Mouse (Mus musculus): ENCODE results near the gene Cyb5rl.

The Cyb5rl gene

GRCm38 (mm10) chr4:107061560-107061959 is 5.2 kb upstream of the Cyb5rl start:
- DNase-seq (ENCODE audit: low read depth) = no peak

GRCm38 (mm10) chr4:107063214-107063613 is 3.6 kb upstream of the Cyb5rl start:
- DNase-seq (ENCODE audit: low read depth) = no peak

- DNase-seq (ENCODE audit: low read depth) = no peak
These were observed 2.2 kb upstream of the Cyb5rl start for GRCm38 (mm10) chr4:107064394-107065098.

DNA sequence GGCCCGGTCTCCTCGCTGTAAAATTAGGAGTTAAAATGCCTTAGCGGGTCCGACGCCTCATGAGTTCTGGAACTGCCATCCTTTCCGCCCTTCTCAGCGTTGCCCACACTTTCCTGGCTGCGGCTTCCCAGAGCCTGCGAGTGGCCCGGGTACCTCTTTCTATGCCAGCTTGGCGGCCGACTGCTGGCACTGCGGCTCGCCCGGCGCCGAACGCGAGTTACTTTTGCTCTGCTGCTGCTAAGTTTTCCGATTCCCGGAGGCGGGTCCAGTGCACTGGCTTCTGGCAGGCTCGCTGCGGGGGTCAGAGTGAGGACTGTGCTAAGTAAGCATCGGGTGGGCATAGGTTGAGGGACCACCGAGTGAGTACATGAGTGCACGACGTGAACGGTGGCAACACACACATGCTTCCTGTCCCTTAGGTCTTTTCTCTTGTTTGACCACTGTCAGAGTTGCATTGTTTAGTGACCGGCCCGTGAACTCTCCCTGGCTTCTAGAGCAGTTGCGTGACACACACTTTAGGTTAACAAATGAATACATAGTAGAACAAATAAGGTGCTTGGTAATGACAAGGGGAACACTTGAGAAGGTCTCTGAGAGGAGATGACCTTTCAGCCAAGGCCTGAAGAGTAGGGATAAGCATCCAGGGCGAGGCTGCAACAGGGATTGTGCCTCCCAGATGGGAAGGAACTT is 508 bp downstream of the Cyb5rl start:
- no peak for DNase-seq (ENCODE audit: low read depth)

- no peak for DNase-seq (ENCODE audit: low read depth)
These were observed 5.6 kb downstream of the Cyb5rl start for GRCm38 (mm10) chr4:107072343-107072742.

DNA sequence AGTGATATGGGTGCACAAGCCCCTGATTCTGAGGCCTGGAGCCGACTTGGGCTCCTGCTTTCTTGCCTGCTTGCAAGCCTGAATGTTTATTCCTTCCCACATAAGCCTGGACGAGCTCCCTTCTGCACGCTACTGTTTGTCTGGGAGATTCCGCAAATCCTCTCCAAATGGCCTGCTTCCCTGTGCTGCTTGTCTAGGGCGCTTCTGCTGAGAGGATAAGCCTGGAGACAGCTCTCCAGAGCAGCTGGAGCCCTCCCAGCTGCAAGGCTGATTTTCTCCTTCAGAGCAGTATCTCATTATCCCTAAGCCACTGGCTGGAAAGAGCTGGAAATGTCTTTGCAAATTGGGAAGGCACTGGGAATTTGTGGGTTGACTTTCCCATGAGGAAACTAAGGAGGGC is 8.7 kb downstream of the Cyb5rl start:
- no peak for DNase-seq (ENCODE audit: low read depth)

- no peak for DNase-seq (ENCODE audit: low read depth)
These were observed 12.1 kb downstream of the Cyb5rl start for GRCm38 (mm10) chr4:107078894-107079293.

DNA sequence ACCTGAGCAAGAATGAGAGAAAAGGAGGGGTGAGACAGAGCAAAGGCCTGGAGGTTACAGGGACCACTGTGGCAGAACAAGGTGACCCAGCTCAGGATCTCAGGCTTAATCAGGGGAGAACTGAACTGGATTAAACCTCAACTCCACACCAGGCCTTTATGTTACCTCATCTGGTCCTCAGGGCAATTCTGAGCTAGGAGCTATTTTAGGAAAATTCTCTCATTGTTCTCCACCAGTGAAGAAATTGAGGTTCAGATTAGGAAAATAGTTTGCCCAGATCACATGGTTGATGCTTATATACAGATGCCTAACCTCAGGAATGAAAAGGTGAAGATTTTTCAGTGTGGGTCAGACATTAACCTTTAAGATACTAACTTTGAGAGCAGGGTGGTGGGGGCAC is 12.9 kb downstream of the Cyb5rl start:
- no peak for DNase-seq (ENCODE audit: low read depth)

- DNase-seq (ENCODE audit: low read depth) = no peak
These were observed 15.4 kb downstream of the Cyb5rl start for GRCm38 (mm10) chr4:107082185-107082584.

DNA sequence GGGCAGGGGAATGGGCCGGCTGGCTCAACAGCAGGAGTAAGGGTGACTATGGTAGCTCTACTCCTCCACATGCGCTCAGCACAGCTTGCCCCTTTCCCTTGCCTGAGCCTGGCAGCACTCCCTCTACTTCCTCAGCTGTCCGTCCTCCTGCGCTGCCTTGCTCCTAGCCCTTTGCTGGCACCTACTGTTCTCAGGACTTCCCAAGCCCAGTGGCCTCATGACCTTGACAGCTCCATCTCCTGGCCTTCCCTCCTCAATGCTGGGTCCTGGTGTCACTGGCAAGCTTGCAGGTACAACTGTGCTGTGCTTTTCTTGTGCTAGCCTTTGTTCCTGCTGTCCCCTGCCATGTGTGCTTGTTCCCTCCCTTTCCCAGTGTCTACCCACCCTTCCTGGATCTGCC is 16.3 kb downstream of the Cyb5rl start:
- no peak for DNase-seq (ENCODE audit: low read depth)

GRCm38 (mm10) chr4:107084343-107084742 is 17.6 kb downstream of the Cyb5rl start:
- DNase-seq (ENCODE audit: low read depth) = no peak

DNA sequence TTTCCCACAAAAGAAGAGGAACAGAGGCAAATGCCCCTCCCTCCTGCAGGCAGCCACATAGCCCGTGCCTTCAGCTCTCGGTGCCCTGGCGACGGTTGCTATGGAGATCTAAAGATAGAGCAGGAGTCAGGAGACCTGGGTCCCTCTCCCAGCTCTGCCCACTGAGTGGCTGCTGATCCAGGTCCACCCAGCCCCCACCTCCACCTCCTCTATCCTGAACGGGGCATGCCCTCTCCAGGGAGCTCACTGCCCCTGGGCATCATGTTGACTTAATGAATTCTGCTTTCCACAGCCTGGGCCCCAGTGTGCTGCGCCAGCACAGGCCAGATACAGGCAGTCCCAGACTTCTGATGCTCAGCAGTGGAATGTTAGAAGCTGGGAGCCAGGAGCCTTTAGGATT is 18.1 kb downstream of the Cyb5rl start:
- no peak for DNase-seq (ENCODE audit: low read depth)

DNA sequence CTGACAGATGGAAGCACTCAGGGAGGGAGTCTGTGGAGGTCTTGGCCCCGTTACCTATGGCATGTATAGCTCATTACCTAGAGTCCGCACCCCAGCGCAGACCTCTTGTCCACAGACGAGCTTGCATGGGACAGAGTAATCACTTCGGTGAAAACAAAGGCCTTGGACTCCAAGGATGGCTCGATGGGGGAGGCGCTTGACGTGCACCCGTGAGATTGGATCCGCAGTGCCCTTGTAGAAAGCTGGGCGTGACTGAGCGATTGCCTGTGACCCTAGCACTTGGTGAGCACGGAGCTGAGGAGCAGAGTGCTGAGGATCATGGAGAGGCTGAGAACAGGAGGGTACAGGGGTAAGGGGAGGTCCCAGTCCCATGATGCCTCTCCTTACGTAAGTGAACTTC is 24.9 kb downstream of the Cyb5rl start:
- no peak for DNase-seq (ENCODE audit: low read depth)

DNA sequence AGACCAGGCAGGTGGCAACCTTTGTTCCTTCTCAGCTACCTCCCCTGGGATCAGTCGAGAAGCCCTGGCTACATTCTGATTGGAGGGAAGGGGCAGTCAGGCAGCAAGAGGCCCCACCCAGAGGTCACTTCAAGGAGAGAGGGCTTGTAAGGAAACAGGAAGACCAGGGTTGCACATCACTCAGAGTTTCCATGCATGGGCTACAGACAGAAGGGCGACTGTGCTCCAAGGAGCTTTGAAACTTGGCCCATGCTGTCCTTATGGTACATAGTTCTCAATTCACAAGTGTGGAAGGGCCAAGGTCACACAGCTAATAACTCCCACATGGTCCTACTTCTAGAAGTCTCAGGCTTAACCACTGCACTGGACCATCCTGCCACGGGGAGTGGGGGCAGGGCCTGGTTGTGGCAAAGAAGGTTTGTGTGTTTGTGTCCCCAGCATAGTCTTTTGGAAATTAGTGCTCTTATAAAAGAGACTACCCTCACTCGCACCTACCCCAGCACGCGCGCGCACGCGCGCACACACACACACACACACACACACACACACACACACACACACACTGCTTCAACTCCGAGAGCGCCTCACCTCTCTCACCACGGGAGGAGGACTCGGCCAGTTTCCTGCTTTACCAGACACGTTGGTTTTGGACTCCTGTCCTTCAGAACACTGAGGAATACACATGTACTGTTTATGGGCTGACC is 27.8 kb downstream of the Cyb5rl start:
- no peak for DNase-seq (ENCODE audit: low read depth)

DNA sequence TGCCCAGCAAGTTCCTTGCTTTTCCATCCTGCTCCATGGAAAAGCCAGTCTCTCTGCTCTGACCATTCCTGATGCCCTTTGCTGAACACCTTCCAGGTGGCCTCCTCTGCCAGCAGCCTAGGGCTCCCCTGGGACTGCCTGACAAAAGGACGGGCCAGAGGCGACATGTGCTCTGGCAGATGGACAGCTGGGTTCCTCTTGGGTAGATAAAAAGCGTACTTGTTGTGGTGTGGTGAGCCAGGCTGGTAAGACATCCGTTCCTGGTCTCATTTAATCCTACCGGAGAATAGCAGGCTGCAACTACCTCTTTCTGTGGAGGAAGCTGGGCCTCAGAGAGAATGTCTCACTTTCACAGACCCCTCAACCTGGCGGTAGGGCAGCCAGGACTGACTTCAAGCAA is 29.3 kb downstream of the Cyb5rl start:
- DNase-seq (ENCODE audit: low read depth) = no peak

DNA sequence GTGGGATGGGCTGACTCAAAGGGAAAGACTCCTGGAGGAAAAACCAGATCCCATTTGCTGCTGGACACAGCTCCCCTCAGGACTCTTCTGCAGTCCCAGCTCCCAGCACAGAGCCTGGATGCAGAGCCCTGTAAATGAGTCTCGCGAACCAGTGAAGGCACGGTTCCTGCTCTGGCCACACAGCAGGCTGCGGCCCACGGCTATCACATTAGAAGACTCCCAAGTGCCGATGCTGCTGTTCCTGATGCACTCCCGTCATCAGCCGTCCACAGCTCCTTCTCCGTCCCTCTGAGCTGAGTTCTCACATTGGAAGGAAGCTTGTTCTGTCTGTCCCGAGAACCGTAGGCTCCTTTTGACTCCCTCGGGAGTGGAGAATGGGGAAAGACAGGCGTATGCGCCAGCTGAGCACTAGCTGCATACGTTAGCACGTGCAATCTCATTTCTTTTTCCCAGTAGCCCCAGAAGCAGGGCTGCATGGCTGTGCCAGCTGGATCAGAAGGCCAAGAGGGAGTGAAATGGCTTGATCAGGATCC is 30.1 kb downstream of the Cyb5rl start, which contains the start of gene Cdcp2:
TSS of gene Cdcp2 (plus strand) at position 51 of the 533 bp plus-strand sequence.
- DNase-seq (ENCODE audit: low read depth) = no peak

DNA sequence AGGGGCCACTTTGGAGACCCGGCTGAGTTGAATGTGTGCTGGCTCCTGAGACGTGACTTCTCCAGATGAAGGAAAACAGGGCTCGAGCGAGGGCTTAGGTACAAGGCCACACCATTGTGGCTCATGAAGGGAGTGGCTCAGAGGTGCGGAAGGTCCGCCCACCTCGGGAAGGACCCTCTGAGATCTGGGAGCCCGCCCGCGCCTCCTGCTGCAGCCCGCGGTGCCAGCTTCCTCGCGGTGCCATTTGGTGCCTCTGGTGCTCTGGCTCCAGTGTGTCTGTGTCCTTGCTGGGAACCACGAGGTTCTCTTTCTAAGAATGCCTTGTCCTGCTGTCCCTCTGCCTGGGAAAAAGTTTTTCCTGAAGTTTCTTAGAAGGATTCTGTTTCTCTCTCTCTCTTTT is 31.1 kb downstream of the Cyb5rl start:
- no peak for DNase-seq (ENCODE audit: low read depth)

DNA sequence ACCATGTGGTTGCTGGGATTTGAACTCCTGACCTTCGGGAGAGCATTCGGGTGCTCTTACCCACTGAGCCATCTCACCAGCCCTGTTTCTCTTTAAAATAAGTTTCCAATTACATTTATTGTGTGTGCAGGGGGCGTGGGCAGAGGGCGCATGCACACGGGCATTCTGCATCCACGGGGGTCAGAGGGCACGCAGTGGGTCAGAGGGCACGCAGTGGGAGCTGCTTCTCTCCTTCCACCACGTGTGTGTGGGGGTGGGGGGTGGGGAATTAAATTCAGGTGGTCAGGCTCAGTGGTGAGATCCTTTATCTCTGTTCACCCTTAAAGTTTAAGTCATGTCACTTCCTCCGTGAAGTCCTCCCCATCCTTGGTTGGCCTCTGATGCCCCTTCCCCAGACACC is 31.6 kb downstream of the Cyb5rl start:
- DNase-seq (ENCODE audit: low read depth) = no peak

- no peak for DNase-seq (ENCODE audit: low read depth)
These were observed 32.2 kb downstream of the Cyb5rl start for GRCm38 (mm10) chr4:107098791-107099525.

DNA sequence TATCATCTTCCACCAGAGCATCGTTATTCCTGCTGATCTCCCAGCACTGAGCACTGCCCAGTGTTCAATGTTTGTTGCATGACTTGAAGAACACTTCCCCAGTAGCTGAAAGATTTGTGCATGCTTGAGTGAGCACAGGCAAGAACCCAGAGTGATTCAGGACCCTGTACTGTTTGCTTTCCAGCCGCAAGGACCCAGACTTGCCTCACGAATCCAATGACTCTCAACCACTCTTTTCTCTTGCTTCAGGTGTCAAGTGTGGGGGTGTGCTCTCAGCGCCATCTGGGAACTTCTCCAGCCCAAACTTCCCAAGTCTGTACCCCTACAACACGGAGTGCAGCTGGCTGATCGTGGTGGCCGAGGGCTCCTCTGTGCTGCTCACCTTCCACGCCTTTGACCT is 35.4 kb downstream of the Cyb5rl start:
- DNase-seq (ENCODE audit: low read depth) = no peak

DNA sequence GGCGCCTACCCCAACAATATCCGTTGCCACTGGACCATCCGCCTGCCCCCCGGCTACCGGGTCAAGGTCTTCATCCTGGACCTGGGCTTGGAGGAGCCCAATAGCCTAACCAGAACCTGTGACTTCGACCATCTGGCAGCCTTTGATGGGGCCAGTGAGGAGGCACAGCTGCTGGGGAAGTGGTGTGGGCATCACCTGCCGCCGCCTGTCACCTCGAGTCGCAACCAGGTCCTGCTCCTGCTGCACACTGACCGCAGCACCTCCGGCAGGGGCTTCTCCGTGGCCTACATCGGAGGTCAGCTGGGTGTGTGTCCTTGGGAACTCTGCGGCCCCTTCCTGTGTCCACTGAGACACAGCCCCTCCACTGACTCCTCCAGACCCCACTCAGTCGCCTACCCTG is 40.0 kb downstream of the Cyb5rl start:
- no peak for DNase-seq (ENCODE audit: low read depth)

DNA sequence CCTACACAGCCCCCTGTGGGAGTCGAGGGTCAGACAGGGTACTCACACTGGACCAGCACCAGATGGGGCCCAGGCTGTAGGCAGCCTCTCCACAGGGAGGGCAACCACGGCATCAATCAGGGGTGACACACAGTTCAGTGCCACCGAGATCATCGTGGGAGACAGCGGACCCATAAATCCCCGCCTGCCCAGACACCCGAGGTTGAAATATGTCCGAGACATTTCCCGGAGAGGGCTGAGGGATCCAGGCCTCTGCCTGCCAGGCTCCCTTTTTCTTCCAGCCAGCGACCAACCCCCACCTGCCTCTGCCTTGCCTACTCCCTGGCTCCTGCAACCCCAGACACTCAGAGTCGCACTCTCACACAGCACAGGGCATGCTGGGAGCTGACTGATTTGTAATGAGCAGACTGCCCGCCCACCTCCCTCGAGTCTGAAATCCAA is 41.5 kb downstream of the Cyb5rl start:
- DNase-seq (ENCODE audit: low read depth) = no peak

Data from naive thymus-derived CD4-positive, alpha-beta T cell, adult 2 months (primary cell).